Mouse (Mus musculus): ENCODE measurements around the gene Tnf. TPM values are rescaled to one million over a fixed set of nuclear protein-coding genes. Genes with fewer than 3 reads are reported as not detected.

Tnf gene
- polyA plus RNA-seq, 1 experiment from 2014 or later, result 0.32 TPM

DNA sequence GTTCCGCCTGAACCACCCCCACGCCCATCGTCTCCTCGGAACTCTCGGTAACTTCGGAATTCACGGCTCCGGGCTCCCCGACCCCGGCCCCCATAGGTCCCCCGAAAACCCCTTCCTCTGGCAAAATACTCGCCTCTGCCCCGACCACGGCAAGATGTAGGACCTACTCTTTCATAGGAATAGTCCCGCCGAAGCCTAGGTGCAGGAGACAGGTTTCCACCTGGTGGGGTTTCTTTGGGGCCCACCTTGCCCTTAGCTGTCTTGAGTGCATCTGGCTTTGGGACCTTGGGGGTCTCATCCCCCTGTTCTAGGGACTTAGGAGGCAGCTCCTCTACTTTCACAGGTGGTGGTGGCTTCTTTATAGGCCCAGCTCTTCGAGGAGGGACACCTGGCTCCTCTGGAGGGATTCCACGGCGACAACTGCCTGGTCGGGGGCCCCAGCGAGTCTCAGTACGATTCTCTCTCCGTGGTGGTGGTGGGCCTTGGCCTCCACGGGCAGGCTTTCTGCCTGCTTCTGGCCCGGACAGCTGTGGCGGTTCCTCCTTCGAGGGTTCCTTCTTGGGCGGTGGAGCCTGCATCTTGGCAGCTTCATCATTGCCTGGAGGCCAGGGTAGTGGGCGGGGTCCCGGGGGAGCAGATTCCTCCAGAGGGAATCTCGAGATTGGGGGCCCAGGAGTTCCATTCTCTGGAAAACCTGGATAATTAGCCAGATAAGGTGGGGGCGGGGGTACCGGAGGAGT lies 45.2 kb downstream of the Tnf start:
- Histone ChIP-seq H3K27me3 (ENCODE audit: control insufficient read depth, insufficient read depth, low read length) (no peaks in the 10 kb centered on the region), H3K9ac (ENCODE audit: low read length) (no peak overlapping the region), H3K27ac (replicated peaks) (no peak overlapping the region), H3K36me3 (ENCODE audit: control insufficient read depth, insufficient read depth, low read length) (peaks cover 83% of the 10 kb centered on the region), H3K4me2 (replicated peaks; ENCODE audit: low read depth) (no peak overlapping the region), H3K9me3 (ENCODE audit: control insufficient read depth, low read length) (no peaks in the 10 kb centered on the region), H3K4me3 (ENCODE audit: low read depth, low read length) (no peak overlapping the region), H3K4me1 (replicated peaks; ENCODE audit: control insufficient read depth, insufficient read depth) (no peaks in the 10 kb centered on the region)
- TF ChIP-seq CTCF (IDR thresholded peaks at IDR 0.05; ENCODE audit: low read depth), result no peak
- TF ChIP-seq EP300 (optimal IDR thresholded peaks at IDR 0.05), result no peak
- 88% methylated on average over 33 of the region's 33 CpGs for WGBS
- no peak for ATAC-seq (ENCODE audit: low FRiP score, low TSS enrichment)
- no peak for DNase-seq (ENCODE audit: low spot score)

- Histone ChIP-seq H3K4me1 (replicated peaks; ENCODE audit: control insufficient read depth, insufficient read depth) (no peaks in the 10 kb centered on the region), H3K9ac (ENCODE audit: low read length) (no peak overlapping the region), H3K36me3 (ENCODE audit: control insufficient read depth, insufficient read depth, low read length) (peaks cover 79% of the 10 kb centered on the region), H3K4me3 (ENCODE audit: low read depth, low read length) (no peak overlapping the region), H3K4me2 (replicated peaks; ENCODE audit: low read depth) (no peak overlapping the region), H3K27ac (replicated peaks) (no peak overlapping the region), H3K27me3 (ENCODE audit: control insufficient read depth, insufficient read depth, low read length) (no peaks in the 10 kb centered on the region), H3K9me3 (ENCODE audit: control insufficient read depth, low read length) (no peaks in the 10 kb centered on the region)
- DNase-seq (ENCODE audit: low spot score) (no peak), ATAC-seq (ENCODE audit: low FRiP score, low TSS enrichment) (no peak)
- TF ChIP-seq EP300 (optimal IDR thresholded peaks at IDR 0.05) (no peak), CTCF (IDR thresholded peaks at IDR 0.05; ENCODE audit: low read depth) (no peak)
- 81% methylated on average over 12 of the region's 12 CpGs for WGBS
These were observed 46.4 kb downstream of the Tnf start for GRCm38 (mm10) chr17:35155451-35155850.

DNA sequence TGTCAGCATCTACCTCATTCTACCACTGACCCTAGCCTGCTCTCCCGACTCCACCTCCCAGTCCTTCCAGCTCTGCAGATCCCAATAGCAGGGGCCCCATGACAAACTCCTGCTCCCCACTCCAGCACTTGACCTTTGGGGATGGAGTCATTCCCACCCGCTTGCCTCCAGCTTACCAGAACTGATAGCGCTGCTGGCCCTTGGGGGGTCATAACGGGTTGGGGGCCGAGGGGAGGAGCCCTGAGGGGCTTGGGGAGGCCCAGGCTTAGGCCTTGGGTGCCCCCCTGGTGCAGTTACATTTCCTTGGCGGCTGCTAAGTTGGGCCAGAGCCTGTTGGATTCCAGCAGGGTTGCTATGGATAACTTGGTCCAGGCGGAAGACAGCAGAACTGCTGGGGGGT lies 47.2 kb downstream of the Tnf start:
- Histone ChIP-seq H3K9me3 (ENCODE audit: control insufficient read depth, low read length) (no peaks in the 10 kb centered on the region), H3K9ac (ENCODE audit: low read length) (no peak overlapping the region), H3K36me3 (ENCODE audit: control insufficient read depth, insufficient read depth, low read length) (peaks cover 78% of the 10 kb centered on the region), H3K4me3 (ENCODE audit: low read depth, low read length) (no peak overlapping the region), H3K27ac (replicated peaks) (no peak overlapping the region), H3K4me1 (replicated peaks; ENCODE audit: control insufficient read depth, insufficient read depth) (no peaks in the 10 kb centered on the region), H3K27me3 (ENCODE audit: control insufficient read depth, insufficient read depth, low read length) (no peaks in the 10 kb centered on the region), H3K4me2 (replicated peaks; ENCODE audit: low read depth) (no peak overlapping the region)
- no peak for TF ChIP-seq EP300 (optimal IDR thresholded peaks at IDR 0.05)
- WGBS, result 78% methylated on average over 7 of the region's 7 CpGs
- DNase-seq (ENCODE audit: low spot score), result no peak
- ATAC-seq (ENCODE audit: low FRiP score, low TSS enrichment), result no peak

DNA sequence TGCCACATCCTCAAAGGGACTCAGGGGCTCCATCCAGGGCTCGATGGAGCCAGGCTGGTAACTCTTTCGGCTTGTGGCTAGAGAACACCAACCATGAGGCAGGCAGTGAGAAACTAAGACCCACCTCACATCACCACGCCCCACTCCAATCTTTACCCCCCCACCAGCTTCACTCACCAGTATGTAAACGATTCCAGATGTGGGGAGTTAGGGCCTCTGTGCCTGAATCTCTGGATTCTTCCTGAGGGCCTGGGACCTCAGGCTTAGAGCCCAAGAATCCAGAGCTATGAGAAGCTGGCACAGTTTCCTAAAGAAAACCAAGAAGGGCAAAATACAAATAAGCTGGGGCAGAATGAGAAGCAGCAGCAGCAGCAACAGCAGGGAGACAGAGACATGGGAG lies 47.9 kb downstream of the Tnf start:
- WGBS, result 76% methylated on average over 4 of the region's 4 CpGs
- Histone ChIP-seq H3K27me3 (ENCODE audit: control insufficient read depth, insufficient read depth, low read length) (no peaks in the 10 kb centered on the region), H3K36me3 (ENCODE audit: control insufficient read depth, insufficient read depth, low read length) (peaks cover 76% of the 10 kb centered on the region), H3K4me2 (replicated peaks; ENCODE audit: low read depth) (no peak overlapping the region), H3K4me3 (ENCODE audit: low read depth, low read length) (no peak overlapping the region), H3K9ac (ENCODE audit: low read length) (no peak overlapping the region), H3K27ac (replicated peaks) (no peak overlapping the region), H3K9me3 (ENCODE audit: control insufficient read depth, low read length) (no peaks in the 10 kb centered on the region), H3K4me1 (replicated peaks; ENCODE audit: control insufficient read depth, insufficient read depth) (no peaks in the 10 kb centered on the region)
- no peak for DNase-seq (ENCODE audit: low spot score)
- no peak for TF ChIP-seq EP300 (optimal IDR thresholded peaks at IDR 0.05)
- no peak for TF ChIP-seq CTCF (IDR thresholded peaks at IDR 0.05; ENCODE audit: low read depth)
- no peak for ATAC-seq (ENCODE audit: low FRiP score, low TSS enrichment)

- TF ChIP-seq EP300 (optimal IDR thresholded peaks at IDR 0.05) (no peak), CTCF (IDR thresholded peaks at IDR 0.05; ENCODE audit: low read depth) (no peak)
- ATAC-seq (ENCODE audit: low FRiP score, low TSS enrichment) (no peak), DNase-seq (ENCODE audit: low spot score) (no peak)
- Histone ChIP-seq H3K36me3 (ENCODE audit: control insufficient read depth, insufficient read depth, low read length) (peaks cover 74% of the 10 kb centered on the region), H3K9me3 (ENCODE audit: control insufficient read depth, low read length) (no peaks in the 10 kb centered on the region), H3K9ac (ENCODE audit: low read length) (no peak overlapping the region), H3K4me2 (replicated peaks; ENCODE audit: low read depth) (no peak overlapping the region), H3K4me3 (ENCODE audit: low read depth, low read length) (no peak overlapping the region), H3K4me1 (replicated peaks; ENCODE audit: control insufficient read depth, insufficient read depth) (no peaks in the 10 kb centered on the region), H3K27me3 (ENCODE audit: control insufficient read depth, insufficient read depth, low read length) (no peaks in the 10 kb centered on the region), H3K27ac (replicated peaks) (no peak overlapping the region)
- 87% methylated on average over 9 of the region's 9 CpGs for whole genome bisulfite sequencing
These were observed 48.7 kb downstream of the Tnf start for GRCm38 (mm10) chr17:35153077-35153476.

GRCm38 (mm10) chr17:35152121-35152520 lies 49.7 kb downstream of the Tnf start:
- Histone ChIP-seq H3K36me3 (ENCODE audit: control insufficient read depth, insufficient read depth, low read length) (peaks cover 71% of the 10 kb centered on the region), H3K9me3 (ENCODE audit: control insufficient read depth, low read length) (no peaks in the 10 kb centered on the region), H3K4me1 (replicated peaks; ENCODE audit: control insufficient read depth, insufficient read depth) (no peaks in the 10 kb centered on the region), H3K4me3 (ENCODE audit: low read depth, low read length) (no peak overlapping the region), H3K4me2 (replicated peaks; ENCODE audit: low read depth) (no peak overlapping the region), H3K27ac (replicated peaks) (no peak overlapping the region), H3K27me3 (ENCODE audit: control insufficient read depth, insufficient read depth, low read length) (no peaks in the 10 kb centered on the region), H3K9ac (ENCODE audit: low read length) (no peak overlapping the region)
- DNase-seq (ENCODE audit: low spot score) (no peak), ATAC-seq (ENCODE audit: low FRiP score, low TSS enrichment) (no peak)
- 94% methylated on average over 4 of the region's 4 CpGs for WGBS
- TF ChIP-seq CTCF (IDR thresholded peaks at IDR 0.05; ENCODE audit: low read depth) (no peak), EP300 (optimal IDR thresholded peaks at IDR 0.05) (no peak)

Small RNA genes within 50 kb of the gene (microRNA-seq; reads per million reads assigned to microRNA genes)
- gene Mir6973a (not detected), gene Mir6974 (not detected), gene Mir6975 (1.6 reads per million), gene Mir8094 (not detected)

Other genes with a start within 250 kb of the Tnf start
- gene Hspa1b, start 242.8 kb downstream of the Tnf start, polyA plus RNA-seq (2015; fragmentation: Nextera tagmentation; extraction: Ambion mirVana), result 3.0 TPM in 2 replicates
- not detected in 2 replicates for gene Gm20481, start 232.1 kb downstream of the Tnf start, polyA plus RNA-seq (2015; fragmentation: Nextera tagmentation; extraction: Ambion mirVana)
- gene Hspa1a, start 229.9 kb downstream of the Tnf start, polyA plus RNA-seq (2015; fragmentation: Nextera tagmentation; extraction: Ambion mirVana), result 24.1 and 25.9 TPM in 2 replicates
- gene Hspa1l, start 229.3 kb downstream of the Tnf start, polyA plus RNA-seq (2015; fragmentation: Nextera tagmentation; extraction: Ambion mirVana), result 0.25 and 0.48 TPM in 2 replicates
- gene Lsm2, start 220.1 kb downstream of the Tnf start, polyA plus RNA-seq (2015; fragmentation: Nextera tagmentation; extraction: Ambion mirVana), result 69.2 and 75.1 TPM in 2 replicates
- 35.5 and 40.2 TPM in 2 replicates for gene Vars, start 201.0 kb downstream of the Tnf start, polyA plus RNA-seq (2015; fragmentation: Nextera tagmentation; extraction: Ambion mirVana)
- gene Vwa7, start 185.4 kb downstream of the Tnf start, polyA plus RNA-seq (2015; fragmentation: Nextera tagmentation; extraction: Ambion mirVana), result 0.28 and 0.36 TPM in 2 replicates
- gene Sapcd1, start 174.0 kb downstream of the Tnf start, polyA plus RNA-seq (2015; fragmentation: Nextera tagmentation; extraction: Ambion mirVana), result 8.0 and 8.2 TPM in 2 replicates
- gene Msh5, start 155.3 kb downstream of the Tnf start, polyA plus RNA-seq (2015; fragmentation: Nextera tagmentation; extraction: Ambion mirVana), result 1.9 and 2.7 TPM in 2 replicates
- 344 and 360 TPM in 2 replicates for gene Clic1, start 152.0 kb downstream of the Tnf start, polyA plus RNA-seq (2015; fragmentation: Nextera tagmentation; extraction: Ambion mirVana)
- 84.8 and 86.8 TPM in 2 replicates for gene Ddah2, start 143.0 kb downstream of the Tnf start, polyA plus RNA-seq (2015; fragmentation: Nextera tagmentation; extraction: Ambion mirVana)
- 260 and 317 TPM in 2 replicates for gene Ly6g6c, start 136.6 kb downstream of the Tnf start, polyA plus RNA-seq (2015; fragmentation: Nextera tagmentation; extraction: Ambion mirVana)
- gene Mpig6b, start 135.8 kb downstream of the Tnf start, polyA plus RNA-seq (2015; fragmentation: Nextera tagmentation; extraction: Ambion mirVana), result 0.49 and 0.96 TPM in 2 replicates
- 109 and 113 TPM in 2 replicates for gene Ly6g6e, start 125.1 kb downstream of the Tnf start, polyA plus RNA-seq (2015; fragmentation: Nextera tagmentation; extraction: Ambion mirVana)
- 7.1 and 7.7 TPM in 2 replicates for gene Ly6g6d, start 123.9 kb downstream of the Tnf start, polyA plus RNA-seq (2015; fragmentation: Nextera tagmentation; extraction: Ambion mirVana)
- 0.13 TPM in 1 of 2 replicates, not detected in the other for gene Ly6g6f, start 116.4 kb downstream of the Tnf start, polyA plus RNA-seq (2015; fragmentation: Nextera tagmentation; extraction: Ambion mirVana)
- 74.2 and 75.0 TPM in 2 replicates for gene Abhd16a, start 112.7 kb downstream of the Tnf start, polyA plus RNA-seq (2015; fragmentation: Nextera tagmentation; extraction: Ambion mirVana)
- not detected in 2 replicates for gene Ly6g5c, start 93.7 kb downstream of the Tnf start, polyA plus RNA-seq (2015; fragmentation: Nextera tagmentation; extraction: Ambion mirVana)
- 0.18 and 0.27 TPM in 2 replicates for gene Ly6g5b, start 86.6 kb downstream of the Tnf start, polyA plus RNA-seq (2015; fragmentation: Nextera tagmentation; extraction: Ambion mirVana)
- gene Gpank1, start 80.6 kb downstream of the Tnf start, polyA plus RNA-seq (2015; fragmentation: Nextera tagmentation; extraction: Ambion mirVana), result 11.2 and 11.3 TPM in 2 replicates
- 323 and 329 TPM in 2 replicates for gene Csnk2b, start 80.0 kb downstream of the Tnf start, polyA plus RNA-seq (2015; fragmentation: Nextera tagmentation; extraction: Ambion mirVana)
- 14.4 and 15.5 TPM in 2 replicates for gene D17H6S53E, start 75.6 kb downstream of the Tnf start, polyA plus RNA-seq (2015; fragmentation: Nextera tagmentation; extraction: Ambion mirVana)
- 1.3 and 3.2 TPM in 2 replicates for gene Apom, start 70.0 kb downstream of the Tnf start, polyA plus RNA-seq (2015; fragmentation: Nextera tagmentation; extraction: Ambion mirVana)
- 28.1 and 30.6 TPM in 2 replicates for gene Bag6, start 66.8 kb downstream of the Tnf start, polyA plus RNA-seq (2015; fragmentation: Nextera tagmentation; extraction: Ambion mirVana)
- 45.4 and 49.3 TPM in 2 replicates for gene Prrc2a, start 37.1 kb downstream of the Tnf start, polyA plus RNA-seq (2015; fragmentation: Nextera tagmentation; extraction: Ambion mirVana)
- 24.3 and 25.2 TPM in 2 replicates for gene Aif1, start 25.9 kb downstream of the Tnf start, polyA plus RNA-seq (2015; fragmentation: Nextera tagmentation; extraction: Ambion mirVana)
- gene Lst1, start 13.6 kb downstream of the Tnf start, polyA plus RNA-seq (2015; fragmentation: Nextera tagmentation; extraction: Ambion mirVana), result 17.5 and 19.3 TPM in 2 replicates
- 0.63 and 0.78 TPM in 2 replicates for gene Ltb, start 7.6 kb downstream of the Tnf start, polyA plus RNA-seq (2015; fragmentation: Nextera tagmentation; extraction: Ambion mirVana)
- gene Lta, start 3.3 kb upstream of the Tnf start, polyA plus RNA-seq (2015; fragmentation: Nextera tagmentation; extraction: Ambion mirVana), result 0.11 and 0.16 TPM in 2 replicates
- 0.27 and 0.33 TPM in 2 replicates for gene Gm16181, start 18.8 kb upstream of the Tnf start, polyA plus RNA-seq (2015; fragmentation: Nextera tagmentation; extraction: Ambion mirVana)
- gene Atp6v1g2, start 31.7 kb upstream of the Tnf start, polyA plus RNA-seq (2015; fragmentation: Nextera tagmentation; extraction: Ambion mirVana), result 3.0 and 3.6 TPM in 2 replicates
- 7.4 and 7.5 TPM in 2 replicates for gene Nfkbil1, start 33.8 kb upstream of the Tnf start, polyA plus RNA-seq (2015; fragmentation: Nextera tagmentation; extraction: Ambion mirVana)
- 143 and 145 TPM in 2 replicates for gene Ddx39b, start 39.7 kb upstream of the Tnf start, polyA plus RNA-seq (2015; fragmentation: Nextera tagmentation; extraction: Ambion mirVana)
- 303 and 307 TPM in 2 replicates for gene H2-D1, start 60.7 kb upstream of the Tnf start, polyA plus RNA-seq (2015; fragmentation: Nextera tagmentation; extraction: Ambion mirVana)
- not detected in 2 replicates for gene H2-Q1, start 118.4 kb upstream of the Tnf start, polyA plus RNA-seq (2015; fragmentation: Nextera tagmentation; extraction: Ambion mirVana)
- gene H2-Q2, start 140.2 kb upstream of the Tnf start, polyA plus RNA-seq (2015; fragmentation: Nextera tagmentation; extraction: Ambion mirVana), result 1.2 and 1.6 TPM in 2 replicates
- 2.7 and 3.3 TPM in 2 replicates for gene H2-Q4, start 177.6 kb upstream of the Tnf start, polyA plus RNA-seq (2015; fragmentation: Nextera tagmentation; extraction: Ambion mirVana)
- 0.22 and 0.35 TPM in 2 replicates for gene H2-Q6, start 222.8 kb upstream of the Tnf start, polyA plus RNA-seq (2015; fragmentation: Nextera tagmentation; extraction: Ambion mirVana)
- 0.96 and 1.2 TPM in 2 replicates for gene H2-Q7, start 237.1 kb upstream of the Tnf start, polyA plus RNA-seq (2015; fragmentation: Nextera tagmentation; extraction: Ambion mirVana)